Mouse (Mus musculus) yolk sac, embryonic 10.5 days (tissue): ENCODE data around the gene Slc7a11.

Experiments
- DNase-seq: peaks from one replicate; pipeline ENCODE4 v3.0.0-alpha.2; 2017; ENCODE audit warnings: low spot score

The Slc7a11 gene

DNA sequence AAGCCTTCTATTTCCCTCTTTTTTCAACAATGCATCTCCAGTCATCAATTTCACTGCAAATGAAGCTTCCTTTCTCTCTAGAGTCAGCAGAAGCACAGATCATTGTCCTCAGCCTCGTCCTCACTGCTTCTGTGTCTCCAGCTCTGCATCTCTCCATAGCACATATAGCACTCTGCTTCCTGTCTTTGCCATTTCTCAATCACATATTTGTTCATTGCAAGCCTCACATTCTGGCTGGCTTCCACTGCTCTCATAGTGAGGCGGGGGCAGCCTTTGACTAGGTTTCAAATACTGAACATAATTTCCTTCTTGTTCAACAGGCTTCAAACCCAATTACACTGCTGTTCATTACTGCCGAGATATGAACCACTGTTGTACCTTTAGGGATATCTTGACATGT lies 305.1 kb downstream of the Slc7a11 start:
- DNase-seq = no peak

- DNase-seq = no peak
Observed at GRCm38 (mm10) chr3:50132204-50132603, 311.2 kb downstream of the Slc7a11 start.

DNA sequence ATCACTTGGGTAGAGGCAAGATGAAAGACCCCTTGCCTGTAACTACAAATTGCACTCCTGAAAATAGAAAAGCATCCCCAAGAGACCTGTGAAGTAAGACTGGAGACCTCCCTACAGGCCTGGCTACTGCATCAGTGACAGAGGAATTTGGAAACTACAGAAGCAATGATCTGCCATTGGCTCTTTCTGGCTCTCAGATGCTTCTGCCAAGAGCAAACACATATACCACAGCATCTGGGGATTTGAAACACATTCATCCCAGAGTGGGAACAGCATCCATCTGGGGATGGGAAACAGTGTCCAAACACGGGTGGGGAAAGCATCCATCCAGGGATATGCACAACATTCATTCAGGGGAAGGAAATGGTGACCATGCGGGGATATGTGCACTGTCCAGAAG lies 313.1 kb downstream of the Slc7a11 start:
- no peak for DNase-seq

DNA sequence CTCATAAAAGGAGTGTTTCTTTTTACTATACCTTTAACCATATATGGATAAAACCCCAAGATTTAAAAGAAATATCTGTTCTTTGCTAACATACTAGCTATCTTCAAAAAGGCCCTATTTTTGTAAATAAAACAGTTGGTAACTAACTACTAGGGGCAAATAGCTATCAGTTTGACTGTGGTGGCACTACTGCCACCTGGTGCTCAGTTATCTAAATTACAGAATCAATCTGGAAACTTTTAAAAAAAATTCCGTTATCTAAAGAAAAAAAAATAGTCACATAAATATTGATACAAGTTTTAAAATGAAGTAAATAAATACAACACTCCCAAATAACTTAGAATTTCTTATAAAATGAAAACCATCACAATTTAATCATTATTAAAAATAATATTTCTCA lies 322.4 kb downstream of the Slc7a11 start:
- no peak for DNase-seq

- no peak for DNase-seq
Observed at GRCm38 (mm10) chr3:50116266-50116665, 327.1 kb downstream of the Slc7a11 start.

- DNase-seq = no peak
Observed at GRCm38 (mm10) chr3:50105509-50105908, 337.9 kb downstream of the Slc7a11 start.

DNA sequence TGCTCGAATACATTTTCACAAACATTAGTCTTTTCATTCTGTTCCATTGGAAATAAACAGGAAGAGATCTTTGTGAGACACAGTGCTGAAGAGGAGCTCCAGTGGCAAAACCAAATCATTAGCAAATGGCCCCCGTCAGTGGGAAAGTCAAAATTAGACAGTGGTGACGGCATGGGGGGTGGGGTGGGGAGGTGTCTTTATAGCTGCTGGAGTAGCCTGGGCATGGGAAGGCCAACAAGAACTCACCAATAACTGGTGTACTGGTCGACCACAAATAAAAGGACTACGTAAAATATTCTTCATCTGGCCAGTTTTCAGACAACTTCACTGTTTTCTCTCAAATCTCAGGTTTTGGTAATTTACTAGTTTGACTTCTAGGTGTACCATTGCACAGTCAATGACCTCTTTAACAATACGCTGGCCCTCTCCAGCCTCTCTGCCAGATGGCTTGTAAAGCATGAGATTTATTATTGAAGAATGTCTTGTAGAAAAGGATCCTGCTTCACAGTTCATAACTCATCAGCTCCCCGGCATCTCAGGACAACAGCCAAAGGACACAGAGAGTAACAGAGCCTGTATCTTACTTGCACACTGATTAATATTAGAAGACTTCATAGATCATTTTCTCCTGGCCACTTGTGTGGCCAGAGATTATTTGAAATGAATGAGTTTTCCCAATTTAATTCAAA lies 348.9 kb downstream of the Slc7a11 start:
- no peak for DNase-seq

DNA sequence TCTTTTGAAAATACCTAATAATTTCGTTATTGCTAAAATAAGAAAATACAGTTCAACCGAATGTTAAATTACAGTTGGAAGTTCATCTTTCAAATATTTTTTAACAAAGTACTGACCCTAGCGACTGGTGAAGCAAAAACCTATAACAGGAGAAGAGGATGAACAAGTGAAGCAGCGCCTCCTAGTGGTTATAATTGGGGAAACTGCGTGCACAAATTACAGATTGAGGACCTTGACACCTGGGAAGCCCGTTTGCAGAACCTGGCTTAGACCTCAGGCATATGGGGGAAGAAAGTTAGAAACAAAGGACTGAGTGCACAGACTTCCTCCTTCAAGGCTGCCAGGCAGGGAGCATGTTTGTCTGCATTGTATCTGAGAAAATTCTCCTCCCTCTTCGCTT lies 366.4 kb downstream of the Slc7a11 start:
- DNase-seq = peak; percentile 4

- no peak for DNase-seq
Observed at GRCm38 (mm10) chr3:50063396-50063795, 380.0 kb downstream of the Slc7a11 start.

DNA sequence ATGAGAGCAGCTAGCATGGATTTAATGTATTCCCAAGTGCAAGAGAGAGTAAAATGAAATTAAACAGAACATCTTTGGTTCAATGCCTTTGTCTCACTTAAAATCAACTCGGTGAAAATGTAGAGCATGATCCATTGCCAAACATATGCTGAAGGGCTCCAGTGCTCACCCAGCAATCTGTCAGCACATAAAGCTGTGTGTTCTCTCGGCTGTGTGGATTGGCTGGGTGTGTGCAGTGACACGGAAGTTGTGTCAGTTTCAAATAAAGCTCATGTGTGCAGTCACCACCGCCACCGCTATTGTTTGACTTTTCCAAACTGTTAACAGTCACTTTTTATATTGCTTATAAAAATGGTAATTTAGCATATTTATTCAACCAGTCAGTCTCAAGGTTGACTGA lies 398.7 kb downstream of the Slc7a11 start:
- no peak for DNase-seq

DNA sequence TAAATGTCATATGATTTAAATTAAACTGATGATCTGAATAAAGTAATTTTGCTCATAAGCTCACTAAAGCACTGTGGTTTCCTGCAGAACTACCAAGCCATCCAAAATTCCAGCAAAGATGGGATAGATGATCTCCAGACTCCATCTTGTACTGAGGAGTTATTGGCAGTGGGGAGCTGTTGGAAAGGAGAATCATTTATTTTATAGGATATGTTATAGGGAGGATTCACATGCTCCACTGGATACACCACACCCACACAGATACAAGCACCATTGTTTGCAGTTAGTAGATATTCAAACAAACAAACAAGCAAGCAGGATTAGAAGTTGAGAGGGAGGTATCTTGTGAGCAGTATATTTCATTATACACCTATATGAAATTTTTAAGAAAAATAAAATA lies 399.3 kb downstream of the Slc7a11 start:
- DNase-seq = no peak

DNA sequence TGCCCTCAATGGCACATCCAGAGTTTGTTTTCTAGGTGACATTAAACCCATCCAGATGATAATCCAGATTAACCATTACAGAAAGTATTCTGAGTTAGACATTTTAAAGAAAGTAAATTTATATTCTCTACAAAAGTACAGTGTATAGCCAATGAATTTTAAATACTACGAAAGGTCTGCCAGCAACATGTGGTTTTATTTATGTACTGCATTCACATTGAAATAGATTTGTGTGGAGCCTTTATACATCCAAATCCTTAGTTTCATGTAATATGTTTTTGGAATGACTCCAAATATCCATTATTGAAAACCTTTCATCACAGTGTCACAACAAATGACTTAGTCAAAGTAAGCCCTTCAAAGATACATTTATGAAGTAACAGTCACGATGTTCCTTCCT lies 402.3 kb downstream of the Slc7a11 start:
- DNase-seq = no peak

DNA sequence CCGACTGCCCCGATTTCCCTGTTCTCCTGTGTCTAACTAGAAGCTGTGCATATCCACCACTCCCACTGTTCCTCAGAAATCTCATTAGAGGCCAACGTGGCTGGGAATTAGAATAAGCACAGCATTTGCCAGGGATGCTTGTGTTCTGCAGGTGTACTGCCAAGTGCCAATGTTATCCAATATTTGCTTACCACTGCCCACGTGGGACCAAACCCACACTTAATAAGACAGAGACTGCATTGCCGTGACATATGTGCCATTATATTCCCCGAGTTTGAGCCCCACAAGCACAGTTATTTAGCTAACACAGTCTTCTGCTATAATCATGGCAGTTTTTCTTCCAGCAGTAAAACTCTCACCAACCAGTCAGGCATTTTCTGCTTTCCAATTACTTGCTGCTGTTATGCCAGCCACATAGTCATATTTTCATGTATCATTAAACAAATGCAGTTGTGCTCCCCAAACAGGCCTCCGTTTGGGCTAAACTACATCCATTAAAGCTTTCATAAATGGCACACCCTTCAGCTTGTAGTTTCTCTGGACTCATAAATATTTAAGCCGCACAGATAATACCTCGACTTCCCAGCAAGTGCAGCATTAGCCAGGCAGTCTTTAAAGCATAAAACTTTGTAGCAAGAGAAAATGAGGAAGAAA lies 407.4 kb downstream of the Slc7a11 start:
- DNase-seq = no peak

GRCm38 (mm10) chr3:50033325-50033724 lies 410.1 kb downstream of the Slc7a11 start:
- no peak for DNase-seq

DNA sequence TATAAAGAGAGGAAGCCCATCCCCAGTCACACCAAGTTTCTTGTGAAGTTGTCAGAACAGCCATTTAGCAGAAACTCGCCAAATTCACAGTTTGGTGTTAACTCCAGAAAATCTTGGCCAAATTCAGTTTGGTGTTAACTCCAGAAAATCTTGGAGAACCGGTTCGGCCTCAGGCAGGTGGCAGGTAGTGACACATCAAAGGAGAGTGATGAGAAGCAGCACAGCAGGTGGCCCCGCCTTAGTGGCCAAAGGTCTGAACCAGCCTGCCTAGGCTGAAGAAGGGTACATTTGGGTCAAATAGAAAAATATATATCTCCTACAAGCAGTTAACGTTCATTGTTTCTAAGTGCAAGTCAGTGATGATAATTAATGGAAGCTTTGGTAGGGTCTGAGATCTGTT lies 417.4 kb downstream of the Slc7a11 start:
- no peak for DNase-seq

GRCm38 (mm10) chr3:50014396-50014795 lies 429.0 kb downstream of the Slc7a11 start:
- DNase-seq = no peak

GRCm38 (mm10) chr3:50012012-50012411 lies 431.4 kb downstream of the Slc7a11 start:
- no peak for DNase-seq

DNA sequence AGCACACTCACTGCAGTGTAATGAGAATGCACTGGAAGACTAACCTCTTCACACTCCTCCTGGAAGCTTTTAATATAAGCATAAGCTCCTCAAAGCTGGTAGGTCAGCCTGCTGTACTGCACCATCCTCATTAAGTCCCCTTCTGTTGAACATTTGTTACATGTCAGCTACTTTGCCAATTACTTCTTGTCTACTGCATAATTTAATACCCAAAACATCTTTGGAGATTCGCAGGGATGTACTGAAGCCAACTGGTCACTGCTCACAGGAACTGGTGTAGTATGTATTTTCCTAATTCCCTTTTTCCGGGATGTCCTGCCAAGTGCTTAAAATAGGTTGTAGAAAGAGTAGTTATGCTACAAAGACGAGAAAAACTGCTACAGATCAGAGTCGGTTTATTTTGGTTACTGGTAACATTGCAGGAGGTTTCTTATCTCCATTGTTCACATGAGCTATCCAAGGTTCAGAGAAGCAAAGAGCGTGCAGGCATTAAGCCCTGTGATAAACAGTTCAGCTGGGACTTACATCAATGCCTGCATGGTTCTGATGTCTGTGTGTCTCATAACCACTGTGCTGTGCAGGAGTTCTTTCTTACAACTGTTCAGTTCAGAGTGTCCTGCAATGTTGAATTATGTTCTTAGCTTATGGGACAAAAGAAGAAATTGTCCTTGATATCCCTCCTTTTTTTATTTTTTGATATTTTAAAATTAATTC lies 439.3 kb downstream of the Slc7a11 start:
- no peak for DNase-seq

- no peak for DNase-seq
Observed at GRCm38 (mm10) chr3:50002067-50002466, 441.3 kb downstream of the Slc7a11 start.

- no peak for DNase-seq
Observed at GRCm38 (mm10) chr3:50001635-50002034, 441.8 kb downstream of the Slc7a11 start.

GRCm38 (mm10) chr3:49992891-49993290 lies 450.5 kb downstream of the Slc7a11 start:
- no peak for DNase-seq

DNA sequence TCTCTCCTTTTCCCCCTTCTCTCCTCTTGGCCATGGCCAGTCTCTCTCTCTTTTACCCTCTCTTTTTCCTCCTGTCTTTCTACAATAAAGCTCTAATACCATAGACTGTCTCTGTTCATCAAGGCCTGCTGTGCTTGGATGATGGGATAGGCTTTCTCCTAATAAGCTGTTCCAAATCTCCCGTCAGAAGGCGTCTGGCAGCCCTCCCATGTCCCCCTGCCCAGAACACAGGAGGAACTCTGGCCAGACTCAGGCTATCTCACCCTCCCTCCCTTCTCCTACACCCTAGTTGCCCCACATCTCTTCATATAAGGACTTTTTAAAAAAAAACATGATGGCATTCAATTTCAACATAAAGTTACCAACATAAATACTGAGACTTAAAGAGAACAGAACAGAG lies 456.2 kb downstream of the Slc7a11 start:
- DNase-seq = no peak

GRCm38 (mm10) chr3:49984795-49985194 lies 458.6 kb downstream of the Slc7a11 start:
- DNase-seq = no peak
